Mouse (Mus musculus) megakaryocyte, embryonic 14.5 days (primary cell): ENCODE results near the gene Cpne5. TPM values are rescaled to one million over a fixed set of nuclear protein-coding genes. Genes with fewer than 3 reads are reported as not detected.
"Not testable (repeated sequence)": the region's sequence is repeated elsewhere in the genome, so short reads cannot be mapped to it uniquely, and the experiment has no call there.

Source experiments
- H3K27me3 ChIP-seq: replicated peaks from 2 replicates; pipeline ENCODE3; 2012; ENCODE audit warnings: inconsistent platforms
- H3K36me3 ChIP-seq: replicated peaks from 2 replicates; pipeline ENCODE3; 2012; ENCODE audit warnings: low read length, inconsistent platforms, mixed read lengths
- H3K4me1 ChIP-seq: 2 replicates; pipeline ENCODE4 v1.6.1; 2012; ENCODE audit warnings: inconsistent platforms
- H3K4me3 ChIP-seq: replicated peaks from 2 replicates; pipeline ENCODE3; 2012; ENCODE audit warnings: moderate library complexity, mild to moderate bottlenecking, inconsistent platforms
- H3K9me3 ChIP-seq: 2 replicates; pipeline ENCODE4 v1.6.1; 2012; ENCODE audit warnings: inconsistent platforms
- FLI1 ChIP-seq: IDR thresholded peaks from 2 replicates; pipeline ENCODE4 v1.6.1; 2012; ENCODE audit warnings: low read length, inconsistent platforms, mixed read lengths
- GATA1 ChIP-seq: IDR thresholded peaks from 3 replicates; pipeline ENCODE4 v1.6.1; 2012; ENCODE audit warnings: mixed read lengths, low read length, inconsistent platforms, borderline replicate concordance
- polyA plus RNA-seq: library from polyadenylated mRNA; stranded (reverse); fragments of >175 nt; gene quantifications from 2 replicates; pipeline ENCODE4 v1.2.3, GENCODE M21; 2012; ENCODE audit warnings: low replicate concordance; ENCODE audit not compliant: insufficient read depth

The Cpne5 gene
- polyA plus RNA-seq, 1 experiment, result 15.2 TPM

DNA sequence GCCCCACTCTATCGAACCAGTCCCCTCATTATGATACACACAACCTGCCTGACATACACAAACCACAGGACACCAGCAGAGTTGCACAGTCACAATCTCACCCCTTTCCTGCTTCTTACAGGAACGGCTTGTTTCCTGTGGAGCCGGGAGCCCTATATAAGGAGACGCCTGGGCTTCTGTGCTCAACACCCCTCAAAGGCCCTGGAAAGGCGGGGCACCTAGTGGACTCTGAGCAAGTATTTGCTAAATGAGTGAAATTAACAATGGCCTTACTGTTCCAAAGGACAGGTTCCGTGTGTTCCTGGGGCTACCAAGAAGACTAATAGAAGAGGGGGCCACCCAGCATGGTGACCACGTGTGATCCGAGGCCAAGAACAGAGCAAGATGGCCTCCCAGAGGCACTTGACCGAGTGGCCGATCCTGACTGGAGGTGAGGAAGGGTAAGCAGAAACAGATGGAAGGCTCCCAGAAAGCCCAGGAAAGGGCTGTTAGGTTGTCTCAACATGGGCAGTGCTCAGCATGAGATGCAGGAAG is 20.1 kb upstream of the Cpne5 start:
- H3K4me1 ChIP-seq, result peaks cover 95% of the 10 kb centered on the region
- TF ChIP-seq GATA1, result no peak
- no peak for TF ChIP-seq FLI1

DNA sequence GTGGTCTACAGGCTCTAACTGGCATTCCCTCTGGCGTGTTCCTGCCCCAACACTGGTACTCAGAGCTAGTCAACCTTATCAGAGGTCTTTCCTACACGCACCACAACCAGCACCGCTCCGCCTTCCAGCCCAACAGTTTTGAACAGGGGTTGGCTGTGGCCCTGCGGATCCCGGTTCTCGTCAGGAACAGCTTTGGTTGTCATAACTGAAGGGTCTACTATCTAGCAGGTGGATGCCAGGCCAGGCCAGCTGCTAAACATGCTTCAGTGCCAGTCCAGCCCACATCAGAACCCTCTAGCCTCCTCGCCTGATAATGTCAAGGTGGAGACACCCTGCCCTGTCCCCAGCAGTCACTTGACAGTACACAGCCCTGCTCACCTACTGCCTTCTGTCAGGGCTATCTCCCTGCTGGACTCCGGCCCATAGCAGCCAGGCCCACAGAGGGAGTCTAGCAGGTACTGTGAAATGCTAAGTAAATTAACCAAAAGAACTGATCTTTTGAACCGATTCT is 19.1 kb upstream of the Cpne5 start:
- Histone ChIP-seq H3K36me3 (peaks cover 84% of the 10 kb centered on the region), H3K9me3 (peaks cover 12% of the 10 kb centered on the region), H3K27me3 (no peaks in the 10 kb centered on the region), H3K4me3 (peak overlapping the region; percentile 62), H3K4me1 (peaks cover 93% of the 10 kb centered on the region)
- TF ChIP-seq GATA1, result no peak
- no peak for TF ChIP-seq FLI1

More for the DNA sequence above, 20.1 kb upstream of the Cpne5 start:
- peaks cover 7% of the 10 kb centered on the region for H3K9me3 ChIP-seq
- peak overlapping the region; percentile 77 for H3K4me3 ChIP-seq
- peaks cover 73% of the 10 kb centered on the region for H3K36me3 ChIP-seq
- H3K27me3 ChIP-seq, result no peaks in the 10 kb centered on the region

DNA sequence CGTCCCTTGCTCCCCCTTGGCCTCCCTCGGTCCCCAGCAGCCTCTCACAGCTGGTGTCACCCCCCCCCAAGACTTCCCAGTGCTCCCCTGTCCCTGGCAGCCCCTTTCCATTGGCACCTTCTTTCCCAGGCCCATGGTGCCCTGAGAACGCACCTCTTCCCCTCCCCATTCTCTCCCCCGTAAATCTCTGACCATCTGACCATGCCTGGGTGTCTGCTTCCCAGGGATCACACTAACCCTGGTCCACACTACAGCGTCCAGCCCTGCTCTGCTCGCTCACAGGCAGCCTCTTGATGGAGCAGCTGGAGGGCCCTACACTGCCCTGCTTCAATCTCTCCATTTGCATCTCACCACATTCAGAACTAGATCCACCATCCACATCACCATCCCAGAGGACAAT is 18.5 kb upstream of the Cpne5 start:
- Histone ChIP-seq H3K4me1 (peaks cover 93% of the 10 kb centered on the region), H3K27me3 (no peaks in the 10 kb centered on the region), H3K4me3 (peak overlapping the region; percentile 20), H3K36me3 (peaks cover 85% of the 10 kb centered on the region), H3K9me3 (peaks cover 12% of the 10 kb centered on the region)
- TF ChIP-seq GATA1 (no peak), FLI1 (no peak)

DNA sequence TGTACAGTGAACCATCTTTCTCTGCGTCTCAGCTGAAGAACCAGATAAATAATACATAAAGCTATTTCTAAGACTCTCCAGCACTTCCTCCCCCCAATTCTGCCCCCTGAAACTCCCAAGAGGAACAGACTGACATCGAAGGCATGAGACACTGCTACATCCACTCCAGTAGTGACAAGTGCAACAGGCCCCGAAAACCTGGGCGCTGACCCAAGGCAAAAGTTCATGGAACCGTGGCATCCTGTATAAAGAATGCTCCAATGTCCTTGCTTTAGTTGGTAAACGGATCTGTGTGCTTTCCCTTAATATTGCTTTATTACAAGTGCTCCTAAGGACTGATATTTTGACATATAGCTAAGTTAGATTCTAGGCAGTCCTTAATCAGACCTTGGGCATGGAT is 16.8 kb upstream of the Cpne5 start:
- H3K36me3 ChIP-seq, result peaks cover 85% of the 10 kb centered on the region
- H3K9me3 ChIP-seq, result peaks cover 12% of the 10 kb centered on the region
- H3K4me3 ChIP-seq, H3K27me3 ChIP-seq: not testable (repeated sequence)
- H3K4me1 ChIP-seq, result peaks cover 86% of the 10 kb centered on the region

DNA sequence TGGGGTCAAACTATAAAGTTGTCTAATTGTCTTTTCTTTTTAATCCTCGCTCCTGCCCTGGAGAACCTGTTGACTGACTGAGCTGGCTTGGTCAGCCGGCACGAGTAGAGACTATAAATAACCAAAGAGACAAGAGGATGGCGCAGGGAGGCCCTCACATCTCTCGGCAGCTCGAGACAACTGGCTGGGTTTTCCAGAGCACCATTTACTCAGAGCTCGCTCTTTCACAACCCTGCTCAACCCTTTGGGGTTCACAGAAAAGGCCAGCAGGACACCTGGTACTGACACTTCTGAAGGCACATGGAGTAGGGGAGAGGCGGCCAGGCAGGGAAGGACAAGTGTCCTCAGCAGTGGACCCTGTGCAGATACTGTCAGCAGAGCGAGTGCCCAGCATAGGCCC is 15.7 kb upstream of the Cpne5 start:
- H3K4me1 ChIP-seq, result peaks cover 75% of the 10 kb centered on the region
- H3K9me3 ChIP-seq, result peaks cover 12% of the 10 kb centered on the region
- TF ChIP-seq GATA1, result no peak
- no peak for TF ChIP-seq FLI1
- H3K36me3 ChIP-seq, result peaks cover 93% of the 10 kb centered on the region
- H3K27me3 ChIP-seq, result no peaks in the 10 kb centered on the region
- H3K4me3 ChIP-seq, result peak overlapping the region; percentile 64

DNA sequence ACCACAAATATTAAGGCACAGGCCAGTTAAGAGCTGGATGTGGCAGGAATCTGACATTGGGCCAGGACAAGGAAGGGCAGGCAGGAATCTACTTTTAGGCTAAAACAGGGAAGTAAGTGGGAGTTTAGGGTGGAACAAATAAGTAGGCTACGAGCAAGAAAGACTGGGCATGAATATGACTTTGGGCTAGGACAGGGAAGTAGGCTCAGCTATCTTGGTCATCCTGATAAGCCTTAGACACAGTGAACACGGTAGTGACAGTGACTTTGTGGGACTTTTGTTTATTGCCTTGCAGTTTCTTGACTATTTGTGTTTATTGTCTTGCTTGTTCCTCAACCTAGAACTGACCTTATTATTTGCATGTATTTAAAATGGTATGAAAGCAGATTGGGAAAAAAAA is 15.3 kb upstream of the Cpne5 start:
- no peak overlapping the region for H3K4me3 ChIP-seq
- H3K27me3 ChIP-seq, result no peaks in the 10 kb centered on the region
- H3K9me3 ChIP-seq, result peaks cover 12% of the 10 kb centered on the region
- peaks cover 71% of the 10 kb centered on the region for H3K4me1 ChIP-seq
- no peak for TF ChIP-seq FLI1
- peaks cover 93% of the 10 kb centered on the region for H3K36me3 ChIP-seq

DNA sequence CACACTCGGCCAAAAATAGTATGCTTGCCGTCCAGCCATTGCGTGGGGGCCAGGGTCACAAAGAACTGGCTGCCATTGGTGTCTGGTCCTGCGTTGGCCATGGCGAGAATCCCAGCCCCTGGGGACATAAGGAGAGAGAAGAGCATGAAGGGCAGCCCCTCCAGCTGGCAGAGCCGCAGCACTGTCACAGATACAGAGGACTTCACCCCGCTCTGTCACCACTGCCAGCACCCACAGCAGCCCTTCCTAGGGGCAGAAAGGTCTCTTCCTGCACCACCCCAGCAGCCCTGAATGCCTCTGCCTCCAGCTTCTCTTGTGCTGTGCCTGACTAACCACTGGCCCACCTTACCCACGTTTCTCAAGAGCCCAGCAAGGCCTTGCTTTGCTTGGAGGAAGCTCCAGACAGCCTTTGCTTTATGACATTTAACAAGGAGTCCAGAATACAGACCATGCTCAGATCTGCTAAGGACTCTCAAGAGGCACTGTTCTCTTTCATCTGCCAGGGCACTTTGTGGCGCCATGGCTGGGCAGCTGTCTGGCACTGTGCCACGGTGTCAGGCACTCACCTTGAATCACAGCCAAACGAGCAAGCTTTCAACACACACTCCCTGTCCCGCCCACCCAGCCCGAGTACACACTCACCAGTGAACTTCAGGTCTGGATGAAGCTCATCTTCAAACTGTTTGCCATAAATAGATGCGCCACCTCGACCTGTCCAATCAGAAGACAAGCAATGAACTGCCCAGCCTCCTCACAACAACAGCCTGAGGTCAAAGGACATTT is 13.8 kb upstream of the Cpne5 start:
- TF ChIP-seq GATA1, result no peak
- Histone ChIP-seq H3K4me1 (peaks cover 56% of the 10 kb centered on the region), H3K9me3 (peaks cover 12% of the 10 kb centered on the region), H3K27me3 (no peaks in the 10 kb centered on the region), H3K4me3 (no peak overlapping the region), H3K36me3 (peaks cover 87% of the 10 kb centered on the region)

DNA sequence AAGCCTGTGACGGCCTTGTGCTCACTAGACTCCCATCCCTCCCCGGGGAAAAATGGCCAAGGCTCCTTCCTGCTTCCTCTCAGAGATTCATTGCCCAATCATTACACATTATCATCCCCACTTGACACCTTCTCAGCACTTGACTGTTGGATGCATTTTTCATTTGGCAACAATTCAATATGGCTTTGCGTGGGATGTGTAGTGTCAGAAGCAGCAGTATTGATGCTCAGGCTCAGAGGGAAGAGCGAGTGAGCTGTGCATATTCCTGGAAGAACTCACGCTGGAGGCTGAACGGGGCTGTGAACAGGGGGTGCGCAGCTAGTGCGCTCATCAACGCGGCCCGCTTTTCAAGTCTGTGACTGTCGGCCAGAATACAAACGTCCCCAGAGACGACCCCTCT is 13.0 kb upstream of the Cpne5 start:
- Histone ChIP-seq H3K4me1 (peaks cover 51% of the 10 kb centered on the region), H3K9me3 (peaks cover 12% of the 10 kb centered on the region), H3K36me3 (peaks cover 79% of the 10 kb centered on the region)
- not testable (repeated sequence) for H3K4me3 ChIP-seq, H3K27me3 ChIP-seq

DNA sequence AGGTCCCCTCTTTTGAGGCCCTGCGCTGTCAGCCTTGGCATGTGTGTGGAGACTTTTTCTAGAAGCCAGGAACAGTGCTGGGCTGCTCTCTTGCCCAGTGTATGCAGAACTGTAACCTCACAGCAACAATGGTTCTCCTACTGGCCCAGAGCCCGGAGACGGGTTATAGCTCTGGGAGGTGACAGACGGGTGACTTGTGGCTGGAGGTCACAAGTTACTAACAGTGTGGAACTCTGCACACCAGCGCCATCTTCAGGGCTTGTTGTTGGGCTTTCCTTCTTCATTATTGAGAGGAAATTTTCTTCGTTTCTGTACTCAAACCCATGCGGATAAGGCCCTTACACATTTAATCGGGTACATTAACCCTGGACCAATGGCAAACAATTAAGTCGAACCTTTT is 11.5 kb upstream of the Cpne5 start:
- no peak overlapping the region for H3K4me3 ChIP-seq
- peaks cover 47% of the 10 kb centered on the region for H3K4me1 ChIP-seq
- peaks cover 70% of the 10 kb centered on the region for H3K36me3 ChIP-seq
- peaks cover 12% of the 10 kb centered on the region for H3K9me3 ChIP-seq
- peaks cover 14% of the 10 kb centered on the region for H3K27me3 ChIP-seq
- TF ChIP-seq FLI1 (no peak), GATA1 (no peak)

DNA sequence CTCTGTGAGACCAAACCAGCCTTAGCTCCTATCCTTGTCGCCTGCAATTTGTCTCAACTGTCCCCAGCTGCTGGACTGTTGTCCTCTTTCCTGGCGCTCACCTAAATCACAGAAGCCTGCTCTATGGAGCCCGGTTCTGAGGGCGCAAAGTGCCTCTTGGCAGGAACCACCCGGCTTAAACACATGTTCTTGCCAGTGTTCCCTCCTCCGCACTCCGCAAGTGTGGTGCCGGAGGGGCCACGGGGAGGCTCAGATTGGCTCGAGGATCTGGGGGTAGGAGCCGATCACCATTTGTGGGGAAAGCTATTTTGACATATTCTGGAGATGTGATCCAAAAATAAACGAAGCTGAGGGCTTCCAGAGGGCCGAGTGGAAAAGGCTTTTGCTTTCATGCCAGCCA is 9.9 kb upstream of the Cpne5 start:
- Histone ChIP-seq H3K4me1 (peaks cover 32% of the 10 kb centered on the region), H3K4me3 (no peak overlapping the region), H3K9me3 (peaks cover 3% of the 10 kb centered on the region), H3K36me3 (peaks cover 54% of the 10 kb centered on the region), H3K27me3 (peaks cover 28% of the 10 kb centered on the region)
- TF ChIP-seq GATA1 (no peak), FLI1 (no peak)

DNA sequence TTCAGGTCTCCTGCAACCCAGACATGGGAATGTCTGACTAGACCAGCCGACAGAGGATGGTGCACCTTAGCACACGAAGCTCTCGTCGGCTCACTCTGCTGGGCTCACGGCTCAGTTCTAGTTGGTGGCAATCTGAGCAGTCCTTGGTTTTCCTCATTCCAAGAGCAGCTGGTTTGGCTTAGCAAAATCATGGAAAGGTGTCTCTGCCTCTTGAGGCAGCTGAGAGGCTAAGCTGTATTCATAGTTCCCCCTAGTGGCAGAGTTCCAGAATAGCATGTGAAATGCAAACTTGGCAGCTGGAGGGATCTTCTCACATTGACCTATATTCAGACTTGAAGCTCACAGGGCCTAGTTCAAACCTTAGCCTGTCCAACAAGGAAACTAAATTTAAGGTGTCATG is 8.6 kb upstream of the Cpne5 start:
- H3K4me3 ChIP-seq, result no peak overlapping the region
- H3K36me3 ChIP-seq, result peaks cover 41% of the 10 kb centered on the region
- peaks cover 22% of the 10 kb centered on the region; the same call in 1 of the 2 replicates for H3K4me1 ChIP-seq
- H3K9me3 ChIP-seq, result peaks cover 4% of the 10 kb centered on the region; the same call in 1 of the 2 replicates
- H3K27me3 ChIP-seq, result peaks cover 41% of the 10 kb centered on the region
- no peak for TF ChIP-seq FLI1
- TF ChIP-seq GATA1, result no peak
